Mouse (Mus musculus) duodenum, adult 2 months (tissue): ENCODE measurements around the gene Raver1. TPM values are rescaled to one million over a fixed set of nuclear protein-coding genes. Genes with fewer than 3 reads are reported as not detected.

Experiments used
- polyA plus RNA-seq: library from polyadenylated mRNA; depleted of rRNA; stranded (reverse); fragments of >200 nt; gene quantifications from 2 replicates; pipeline ENCODE4 v1.2.3, GENCODE M21; 2012; ENCODE audit warnings: low replicate concordance; rRNA removed

Gene Raver1
- 70.5 and 116 TPM in 2 replicates for polyA plus RNA-seq

DNA sequence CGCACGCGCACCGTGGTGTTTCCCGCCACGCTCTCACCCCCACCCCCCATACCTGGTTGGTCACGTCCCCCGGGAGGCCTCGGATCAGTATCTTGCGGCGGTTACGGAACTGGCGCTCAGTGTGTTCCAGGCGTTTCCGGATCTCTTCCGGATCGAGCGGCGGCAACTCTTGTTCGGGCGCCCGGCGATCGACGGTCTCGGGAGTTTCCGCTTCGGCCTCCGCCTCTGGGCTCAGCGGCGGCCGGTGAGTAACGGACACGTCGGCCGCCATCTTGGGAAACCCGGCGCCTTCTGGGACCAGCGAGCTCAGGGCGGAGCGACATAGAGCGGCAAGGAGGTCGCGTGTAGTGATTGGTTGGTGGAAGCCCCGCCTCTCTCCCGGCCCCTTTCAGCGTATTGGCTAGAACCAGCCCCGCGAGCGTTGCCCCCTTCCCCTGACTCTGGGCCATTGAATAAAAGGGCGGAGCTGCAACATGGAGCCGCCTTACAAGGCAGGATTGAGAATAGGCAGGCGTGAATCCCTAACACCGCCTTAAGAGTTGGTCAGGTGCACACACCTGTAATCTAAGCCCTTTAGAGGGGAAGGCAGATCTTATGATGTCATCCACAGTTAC, at the start of gene Raver1, which contains the start of gene Gm38431:
Raver1 (minus strand) TSS at position 302 of the 614 bp plus-strand sequence.
Gm38431 (minus strand) TSS at position 291 of the 614 bp plus-strand sequence.

DNA sequence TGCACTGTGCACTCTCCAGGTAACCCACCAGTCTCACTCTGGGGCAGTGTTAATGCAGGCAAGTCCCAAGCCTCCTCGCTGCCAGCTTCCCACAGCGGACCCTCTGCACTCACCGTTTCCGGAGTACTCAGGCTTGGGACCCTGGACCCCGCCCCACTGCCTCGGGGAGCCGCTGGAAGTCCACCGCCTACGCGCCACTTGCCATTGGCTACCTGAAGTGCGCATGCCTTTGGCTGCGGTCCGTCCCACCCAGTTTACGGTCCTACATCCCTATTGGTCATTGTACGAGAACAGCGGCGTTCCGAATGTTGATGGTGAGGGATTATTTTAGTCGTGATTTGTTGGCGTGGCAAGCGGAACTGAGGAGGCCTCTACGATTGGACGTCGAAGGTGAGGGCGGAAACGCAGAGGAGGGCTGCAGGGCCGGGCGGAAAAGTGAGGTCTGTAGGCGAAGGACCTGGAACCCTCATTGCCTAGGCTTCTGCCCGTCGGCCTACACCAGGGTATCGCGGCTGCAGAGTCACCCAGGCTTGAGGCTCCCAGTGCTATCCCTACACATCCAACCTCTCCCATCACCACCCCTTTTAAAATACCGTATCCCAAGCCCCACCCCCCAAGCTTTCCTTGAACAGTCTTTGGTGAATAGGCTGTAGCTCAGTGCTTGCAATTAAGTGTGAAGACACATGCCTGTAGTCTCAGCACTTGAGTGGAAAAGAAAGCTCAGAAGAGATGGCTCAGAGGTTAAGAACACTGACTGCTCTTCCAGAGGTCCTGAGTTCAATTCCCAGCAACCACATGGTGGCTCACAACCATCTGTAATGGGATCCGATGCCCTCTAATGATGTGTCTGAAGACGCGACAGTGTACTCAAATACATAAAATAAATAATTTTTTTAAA, 39.5 kb upstream of the Raver1 start, which contains the start of gene Tyk2:
Tyk2 (minus strand) TSS at position 185 of the 898 bp plus-strand sequence.

DNA sequence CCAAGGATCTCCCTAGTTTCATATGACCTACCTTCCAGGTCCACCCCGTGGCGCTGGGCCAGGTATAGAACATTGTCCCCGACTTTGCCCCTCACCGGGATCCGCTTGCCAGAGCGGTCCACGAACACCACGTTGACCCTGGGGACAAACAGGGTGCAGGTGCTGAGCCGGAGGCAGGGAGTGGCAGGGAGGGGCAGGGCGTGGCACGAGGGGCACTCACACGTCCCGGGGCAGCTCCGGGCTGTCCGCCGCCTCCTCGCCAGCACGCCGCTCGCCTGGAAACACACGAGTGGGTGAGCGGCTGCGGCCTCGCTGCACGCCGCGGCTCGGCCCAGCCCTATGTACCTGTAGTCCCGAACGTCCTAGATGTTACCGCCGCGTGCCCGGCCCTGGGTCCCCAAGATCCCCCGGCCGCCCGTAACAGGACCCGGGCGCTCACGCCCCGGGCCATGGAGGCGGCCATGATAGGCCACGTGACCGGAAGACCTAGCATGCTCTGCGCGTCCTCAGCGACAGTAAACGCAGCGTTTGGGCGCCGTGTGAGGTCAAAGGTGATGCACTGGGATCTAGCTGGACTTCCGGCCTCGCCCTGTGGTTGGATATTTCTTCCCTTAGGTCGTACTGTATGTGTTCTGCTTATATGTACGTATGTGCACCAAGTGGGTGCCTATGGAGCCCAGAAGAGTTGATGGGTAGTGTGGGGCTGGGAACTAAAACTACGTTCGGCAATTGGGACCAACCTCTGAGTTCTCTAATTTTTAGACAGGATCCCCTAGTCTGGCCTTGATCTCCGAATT, 18.6 kb downstream of the Raver1 start, which contains the start of the genes Gm49373 and Fdx1l:
Gm49373 (minus strand) TSS at position 53 of the 797 bp plus-strand sequence.
Fdx1l (minus strand) TSS at position 571 of the 797 bp plus-strand sequence.

DNA sequence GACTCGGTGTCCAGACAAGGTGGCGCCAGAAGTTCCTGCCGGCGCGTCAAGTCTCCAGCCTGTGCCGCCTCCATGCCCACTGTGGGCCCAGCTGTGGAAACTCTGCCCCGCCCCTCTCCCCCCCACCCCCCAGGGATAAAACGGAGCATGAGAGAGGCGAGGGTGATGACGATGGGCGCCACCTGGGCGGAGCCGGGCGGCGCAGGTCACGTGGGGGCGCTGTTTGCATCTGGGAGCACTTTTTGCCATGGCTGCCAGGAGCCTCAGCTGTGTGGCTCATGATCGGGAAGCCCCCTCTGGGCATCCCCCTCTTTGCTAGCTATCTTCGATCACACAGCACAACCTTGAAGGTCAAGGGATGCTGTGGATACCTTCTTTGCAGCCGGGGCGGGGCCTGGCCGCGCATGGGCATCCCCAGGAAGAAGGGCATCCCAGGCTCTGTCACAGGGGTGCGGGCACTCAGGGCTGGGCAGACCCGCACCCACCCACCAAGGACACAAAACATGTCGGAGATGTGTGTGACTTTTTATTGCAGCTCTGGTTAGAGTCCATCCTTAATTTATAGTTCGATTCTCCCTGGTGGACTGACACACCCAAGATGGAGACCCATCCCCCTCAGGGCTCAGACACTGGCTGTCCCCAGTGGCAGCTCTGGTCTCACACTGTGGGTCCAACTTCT, 24.7 kb downstream of the Raver1 start, which contains the start of gene Zglp1:
Zglp1 (minus strand) TSS at position 88 of the 679 bp plus-strand sequence.

DNA sequence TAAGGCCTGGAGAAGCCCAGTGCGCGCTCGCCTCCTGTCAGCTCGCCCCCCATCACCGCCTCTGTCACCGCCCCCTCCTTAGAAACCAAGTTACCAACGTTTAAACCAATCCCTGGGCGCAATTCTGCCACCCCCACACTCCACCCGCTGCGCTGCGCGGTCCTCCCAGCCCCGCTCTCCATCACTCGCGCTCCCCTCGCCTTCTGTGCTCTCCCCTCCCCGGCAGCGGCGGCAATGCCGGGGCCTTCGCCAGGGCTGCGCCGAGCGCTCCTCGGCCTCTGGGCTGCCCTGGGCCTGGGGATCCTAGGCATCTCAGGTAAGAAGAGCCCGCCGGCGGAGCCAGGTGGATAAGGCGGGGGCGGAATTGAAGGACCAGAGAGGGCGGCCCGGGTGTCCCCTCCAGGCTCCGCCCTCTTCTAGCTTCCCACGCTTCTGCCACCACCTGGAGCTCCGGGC, 59.9 kb downstream of the Raver1 start, which contains the start of gene Icam5:
Icam5 (plus strand) TSS at position 178 of the 456 bp plus-strand sequence.

DNA sequence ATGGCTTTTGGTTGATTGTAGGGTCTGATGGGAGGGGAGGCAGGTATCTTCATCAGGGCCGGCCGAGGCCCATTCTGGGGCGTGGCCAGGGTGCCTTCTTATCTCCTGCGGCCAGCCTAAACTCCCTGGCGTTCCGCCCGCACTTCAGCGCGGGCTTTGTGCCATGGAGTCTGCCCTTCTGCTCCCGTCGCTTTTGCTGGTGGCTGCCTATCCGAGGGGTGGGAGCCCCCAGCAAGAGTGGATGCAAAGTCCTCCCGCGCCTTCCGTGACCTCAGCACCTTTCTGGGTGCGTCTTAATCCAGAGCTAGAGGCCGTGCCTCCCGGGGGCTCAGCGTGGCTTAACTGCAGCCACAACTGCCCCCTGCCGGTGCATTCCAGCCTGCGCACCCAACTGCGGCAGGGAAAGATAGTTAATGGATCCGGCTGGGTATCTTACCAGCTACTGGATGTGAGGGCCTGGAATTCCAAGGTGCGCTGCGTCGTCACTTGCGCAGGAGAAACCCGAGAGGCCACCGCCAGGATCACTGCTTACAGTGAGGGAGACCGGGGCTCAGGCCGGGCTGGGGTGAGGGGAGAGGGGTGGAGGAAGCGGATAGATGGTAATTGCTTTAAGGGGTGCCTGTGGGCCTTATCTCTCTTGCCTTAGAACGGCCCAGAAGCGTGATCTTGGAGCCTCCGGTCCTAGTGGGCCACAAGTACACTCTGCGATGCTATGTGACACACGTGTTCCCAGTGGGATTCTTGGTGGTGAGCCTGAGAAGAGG, 62.3 kb downstream of the Raver1 start, which contains the start of gene Icam4:
Icam4 (plus strand) TSS at position 83 of the 764 bp plus-strand sequence.

Other genes starting within 250 kb of the Raver1 start
- 30.5 and 45.4 TPM in 2 replicates for gene A230050P20Rik, start 223.4 kb downstream of the Raver1 start, polyA plus RNA-seq
- gene Angptl6, start 212.3 kb downstream of the Raver1 start, polyA plus RNA-seq = 5.3 and 7.1 TPM in 2 replicates
- gene Ppan, start 203.8 kb downstream of the Raver1 start, polyA plus RNA-seq = 42.0 and 95.8 TPM in 2 replicates
- 85.5 and 104 TPM in 2 replicates for gene Eif3g, start 193.4 kb downstream of the Raver1 start, polyA plus RNA-seq
- gene Dnmt1, start 132.1 kb downstream of the Raver1 start, polyA plus RNA-seq = 18.2 and 20.2 TPM in 2 replicates
- gene S1pr2, start 115.2 kb downstream of the Raver1 start, polyA plus RNA-seq = 1.6 and 2.6 TPM in 2 replicates
- gene Mrpl4, start 89.3 kb downstream of the Raver1 start, polyA plus RNA-seq = 130 and 187 TPM in 2 replicates
- 6.5 TPM in 2 replicates for gene Icam1, start 76.0 kb downstream of the Raver1 start, polyA plus RNA-seq
- gene Icam4, start 62.6 kb downstream of the Raver1 start, polyA plus RNA-seq = 0.14 and 0.83 TPM in 2 replicates
- gene Icam5, start 59.9 kb downstream of the Raver1 start, polyA plus RNA-seq = 0.13 TPM in 2 replicates
- gene Zglp1, start 24.9 kb downstream of the Raver1 start, polyA plus RNA-seq = 0.25 and 0.50 TPM in 2 replicates
- 0.15 and 0.40 TPM in 2 replicates for gene Gm49373, start 18.9 kb downstream of the Raver1 start, polyA plus RNA-seq
- gene Fdx1l, start 18.4 kb downstream of the Raver1 start, polyA plus RNA-seq = 29.2 and 69.8 TPM in 2 replicates
- 13.2 and 24.6 TPM in 2 replicates for gene Gm38431, start within 50 bp of the Raver1 start, polyA plus RNA-seq
- 21.7 and 25.1 TPM in 2 replicates for gene Tyk2, start 39.2 kb upstream of the Raver1 start, polyA plus RNA-seq
- 16.3 and 27.9 TPM in 2 replicates for gene Cdc37, start 58.0 kb upstream of the Raver1 start, polyA plus RNA-seq
- 2.9 and 4.7 TPM in 2 replicates for gene Pde4a, start 73.7 kb upstream of the Raver1 start, polyA plus RNA-seq
- 68.3 and 85.9 TPM in 2 replicates for gene Keap1, start 147.4 kb upstream of the Raver1 start, polyA plus RNA-seq
- gene S1pr5, start 156.4 kb upstream of the Raver1 start, polyA plus RNA-seq = 0.13 and 0.16 TPM in 2 replicates
- gene Atg4d, start 173.3 kb upstream of the Raver1 start, polyA plus RNA-seq = 75.4 and 213 TPM in 2 replicates
- 8.6 and 13.3 TPM in 2 replicates for gene Kri1, start 196.0 kb upstream of the Raver1 start, polyA plus RNA-seq
- gene Cdkn2d, start 199.4 kb upstream of the Raver1 start, polyA plus RNA-seq = 15.2 and 22.1 TPM in 2 replicates
- 55.7 and 57.9 TPM in 2 replicates for gene Ap1m2, start 220.3 kb upstream of the Raver1 start, polyA plus RNA-seq
- gene Slc44a2, start 228.7 kb upstream of the Raver1 start, polyA plus RNA-seq = 9.2 and 13.8 TPM in 2 replicates